Mouse (Mus musculus) c-Kit-positive CD71-negative TER-119-negative erythroid progenitor cells, embryonic 14.5 days (primary cell): ENCODE measurements at regions not wholly inside any gene's neighbourhood (a gene's known extent, or its start where the extent isn't known, plus 50 kb on each side); places are given as distances from the start of the nearest gene placed in this dataset.
"Not testable (repeated sequence)": the region's sequence is repeated elsewhere in the genome, so short reads cannot be mapped to it uniquely, and the experiment has no call there.

ENCODE experiments used
- DNase-seq: peaks from one replicate; pipeline ENCODE4 v3.0.0-alpha.2; 2013; ENCODE audit warnings: low read depth

DNA sequence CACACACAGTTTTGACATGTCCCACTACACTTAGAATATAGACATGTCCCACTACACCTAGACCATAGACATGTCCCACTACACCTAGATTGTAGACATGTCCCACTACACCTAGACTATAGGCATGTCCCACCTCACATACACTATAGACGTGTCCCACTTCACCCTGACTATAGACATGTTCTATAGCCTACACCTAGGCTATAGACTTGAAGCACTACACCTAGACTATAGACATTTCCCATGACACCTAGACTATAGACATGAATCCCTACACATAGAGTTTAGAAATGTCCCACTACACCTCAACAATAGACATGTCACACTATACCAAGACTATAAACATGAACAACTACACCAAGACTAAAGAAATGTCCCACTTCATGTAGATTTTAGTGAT is 2580.9 kb downstream of the Gm37988 start:
- DNase-seq: no peak

DNA sequence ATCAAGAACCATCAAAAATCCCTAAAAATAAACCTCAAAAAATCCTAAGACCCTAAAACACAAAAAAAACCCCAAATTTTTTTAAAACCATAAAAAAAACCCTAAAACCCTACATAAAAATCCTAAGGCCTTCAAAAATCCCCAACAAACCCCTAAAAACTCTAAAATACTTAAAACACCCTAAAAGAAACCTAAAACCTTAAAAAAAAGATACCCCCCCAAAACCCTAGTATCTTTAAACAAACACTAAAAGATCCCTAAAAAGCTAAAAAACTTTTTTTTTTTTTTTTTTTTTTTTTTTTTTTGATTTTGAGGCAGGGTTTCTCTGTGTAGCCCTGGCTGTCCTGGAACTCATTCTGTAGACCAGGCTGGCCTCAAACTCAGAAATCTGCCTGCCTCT is 2585.8 kb downstream of the Gm37988 start:
- no peak for DNase-seq

DNA sequence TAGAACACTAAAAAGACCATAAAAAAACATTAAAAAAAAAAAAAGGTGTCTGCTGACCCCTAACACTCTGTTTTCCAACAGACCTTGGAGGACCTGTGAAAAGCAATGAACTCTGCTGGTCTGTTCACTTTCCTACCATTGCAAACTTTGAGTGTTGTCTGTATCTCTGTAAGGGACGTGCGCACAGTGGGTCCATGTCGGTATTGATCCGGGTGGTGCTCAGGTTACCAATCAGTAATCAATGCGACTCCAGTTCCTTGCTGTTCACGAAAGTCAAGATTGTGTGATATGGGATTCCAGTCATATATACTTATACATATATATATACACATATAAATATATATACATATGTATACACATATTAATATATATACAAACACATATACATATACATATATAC is 2586.5 kb downstream of the Gm37988 start:
- no peak for DNase-seq

DNA sequence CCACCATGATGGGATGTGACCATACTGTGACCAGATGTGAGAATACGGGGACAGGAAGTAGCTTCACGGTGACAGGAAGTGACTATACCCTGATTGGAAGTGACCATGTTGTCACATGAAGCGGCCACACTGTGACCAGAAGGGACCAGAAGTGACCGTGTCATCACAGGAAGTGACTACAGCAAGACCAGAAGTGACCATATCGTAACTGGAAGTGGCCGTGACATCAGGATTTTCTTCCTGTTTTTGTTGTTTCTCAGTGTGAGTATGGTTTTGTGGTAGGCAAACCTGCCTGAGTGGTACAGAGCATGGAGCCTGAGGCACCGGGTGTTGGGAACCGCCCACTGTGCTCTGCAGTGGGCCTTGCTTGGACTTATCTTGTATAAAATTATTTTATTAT is 2587.8 kb downstream of the Gm37988 start:
- DNase-seq: no peak

GRCm38 (mm10) chr1:7396867-7397806 is 2589.4 kb downstream of the Gm37988 start:
- peak; percentile 64 for DNase-seq

- peak; percentile 85 for DNase-seq
These were observed 2590.2 kb downstream of the Gm37988 start for GRCm38 (mm10) chr1:7397807-7398446.

DNA sequence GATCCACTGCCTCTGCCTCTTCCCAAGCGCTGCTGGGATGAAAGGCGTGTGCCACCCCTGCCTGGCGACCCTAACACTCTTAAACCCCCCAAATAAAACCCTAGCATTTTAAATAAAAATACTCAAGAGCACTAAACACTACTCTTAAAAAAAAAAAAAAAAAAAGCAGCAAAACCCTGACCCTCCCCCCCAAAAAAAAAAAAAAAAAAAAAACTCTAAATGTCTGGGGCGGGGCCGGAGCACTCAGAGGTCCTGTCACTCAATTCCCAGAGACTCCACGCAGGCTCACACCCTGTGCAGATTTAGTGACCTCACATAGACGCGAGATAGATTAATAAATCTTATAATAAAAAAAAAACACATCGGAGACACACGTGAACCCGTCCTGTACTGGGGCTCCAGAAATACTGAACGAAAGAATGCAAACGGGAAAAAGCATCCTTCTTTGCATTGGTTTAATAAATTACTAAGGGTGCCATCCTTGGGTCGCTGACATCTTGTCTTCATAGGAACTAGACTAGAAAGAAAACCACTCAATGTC is 2591.1 kb downstream of the Gm37988 start:
- no peak for DNase-seq

GRCm38 (mm10) chr1:7405651-7406050 is 2598.0 kb downstream of the Gm37988 start:
- DNase-seq: not testable (repeated sequence)

DNA sequence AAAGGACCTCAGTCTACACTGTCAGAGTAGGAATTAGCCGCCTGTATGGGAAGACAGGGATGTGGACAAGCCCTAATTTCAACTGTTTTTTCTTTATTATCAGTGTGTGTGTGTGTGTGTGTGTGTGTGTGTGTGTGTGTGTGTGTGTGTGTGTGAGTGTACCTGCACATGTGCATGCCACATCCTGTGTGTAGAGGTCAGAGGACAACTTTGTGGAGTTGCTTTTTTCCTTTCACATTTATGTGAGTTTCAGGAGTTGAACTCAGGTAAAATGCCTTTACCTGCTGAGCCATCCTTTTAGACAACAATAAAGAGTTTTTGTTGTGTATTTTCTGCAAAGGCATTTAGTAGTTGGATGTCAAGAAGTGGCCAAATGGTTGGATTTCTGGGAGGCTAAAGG is 2606.8 kb downstream of the Gm37988 start:
- DNase-seq: no peak

GRCm38 (mm10) chr1:7451660-7452155 is 2644.0 kb downstream of the Gm37988 start:
- DNase-seq: no peak

GRCm38 (mm10) chr1:7454931-7455330 is 2647.2 kb downstream of the Gm37988 start:
- peak; percentile 4 for DNase-seq

- DNase-seq: no peak
These were observed 2650.2 kb downstream of the Gm37988 start for GRCm38 (mm10) chr1:7457895-7458294.

GRCm38 (mm10) chr1:7494096-7494495 is 2686.4 kb downstream of the Gm37988 start:
- DNase-seq: no peak

- DNase-seq: no peak
These were observed 2691.3 kb downstream of the Gm37988 start for GRCm38 (mm10) chr1:7499042-7499441.

GRCm38 (mm10) chr1:7502363-7502762 is 2694.7 kb downstream of the Gm37988 start:
- DNase-seq: no peak

DNA sequence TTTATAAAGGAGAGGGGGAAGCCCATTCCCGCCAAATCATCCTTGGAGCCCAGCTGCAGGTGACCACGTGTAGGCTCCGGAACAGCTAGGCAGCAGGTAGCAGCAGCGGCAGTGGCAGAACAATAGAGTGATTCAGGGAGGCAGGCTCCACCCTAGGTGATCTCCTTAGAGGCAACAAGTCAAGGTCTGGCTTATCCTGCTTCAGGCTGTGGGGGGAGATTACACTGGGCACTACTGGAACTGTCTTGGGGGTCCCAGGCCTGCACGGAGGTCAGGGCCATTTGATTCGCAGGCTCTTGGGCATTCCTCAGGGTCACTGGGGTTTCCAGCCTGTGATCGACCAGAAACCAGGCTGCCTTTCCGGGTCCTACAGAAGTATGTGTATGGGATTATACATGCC is 2711.1 kb downstream of the Gm37988 start:
- DNase-seq: no peak

- no peak for DNase-seq
These were observed 2725.8 kb downstream of the Gm37988 start for GRCm38 (mm10) chr1:7533506-7533905.

GRCm38 (mm10) chr1:7535191-7535590 is 2727.5 kb downstream of the Gm37988 start:
- no peak for DNase-seq

DNA sequence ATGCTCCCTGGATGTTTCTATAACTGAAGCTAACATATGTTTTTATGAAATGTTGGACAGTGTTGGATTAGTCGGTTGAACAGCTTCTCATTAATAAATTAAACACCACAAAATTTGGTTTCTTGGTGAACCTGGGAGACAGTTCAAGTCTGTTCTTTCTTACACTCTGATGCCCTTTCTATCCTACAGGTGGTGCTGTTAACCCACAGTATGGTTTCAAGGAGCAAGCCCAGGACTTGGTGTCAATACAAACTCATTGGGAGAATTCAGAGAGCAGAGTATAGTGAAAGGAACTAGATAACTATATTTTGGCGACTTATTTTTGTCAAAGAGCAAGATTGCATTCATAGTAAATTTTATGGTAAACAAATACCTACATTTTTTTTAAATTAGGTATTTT is 2735.8 kb downstream of the Gm37988 start:
- DNase-seq: peak; percentile 3

DNA sequence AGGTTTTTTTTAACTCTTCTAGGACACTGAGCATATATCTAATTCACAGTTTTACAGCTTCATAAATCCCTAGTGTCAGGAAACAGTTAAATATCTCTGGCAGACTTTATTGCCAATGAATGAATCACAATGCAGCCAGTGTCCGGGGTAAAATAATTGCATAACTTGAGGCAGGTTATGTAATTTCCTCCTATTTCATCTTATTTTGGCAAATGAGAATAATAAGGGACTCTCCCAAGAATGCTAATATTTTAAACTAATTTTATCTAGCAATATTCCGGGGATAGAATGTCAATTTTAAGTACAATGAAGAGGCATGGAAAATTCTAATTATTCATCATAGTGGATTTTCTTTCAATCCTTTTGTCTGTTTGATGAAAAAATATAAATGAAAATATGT is 2740.6 kb downstream of the Gm37988 start:
- DNase-seq: no peak

DNA sequence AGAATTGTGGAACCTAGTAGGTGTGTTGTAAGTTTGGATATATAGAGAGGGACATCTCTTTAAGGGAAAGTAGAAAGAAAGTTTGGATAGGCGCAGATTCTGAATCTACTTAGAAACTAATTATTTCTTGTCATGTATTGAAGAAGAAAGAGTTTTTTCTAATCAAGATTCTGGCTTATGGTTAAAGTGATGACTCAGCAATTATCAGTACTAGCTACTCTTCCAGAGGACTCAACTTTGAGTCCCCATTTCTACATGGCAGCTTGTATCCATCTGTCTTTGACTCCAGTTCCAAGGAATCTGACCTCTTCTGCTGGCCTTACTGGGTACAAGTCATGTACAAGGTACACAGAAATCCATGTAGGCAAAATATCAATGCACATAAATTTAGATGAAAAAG is 2767.1 kb downstream of the Gm37988 start:
- no peak for DNase-seq

DNA sequence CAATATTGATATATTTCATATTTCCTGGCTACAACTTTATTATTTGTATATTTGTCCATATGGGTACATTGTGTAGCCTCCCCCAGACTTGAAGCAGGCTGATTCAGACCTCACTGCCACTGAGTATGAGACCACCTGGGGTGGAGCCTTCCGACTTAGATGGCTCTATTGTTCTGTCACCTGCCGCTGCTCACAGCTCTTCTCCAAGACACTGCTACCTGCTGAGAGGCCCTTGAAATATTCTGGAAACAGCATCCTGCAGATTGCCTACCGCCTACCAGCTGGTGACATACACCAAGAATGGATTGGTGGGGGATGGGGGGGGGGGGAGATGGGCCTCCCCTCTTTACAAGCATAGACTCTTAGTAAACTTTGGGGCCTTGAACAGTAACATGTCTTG is 2778.7 kb downstream of the Gm37988 start:
- DNase-seq: no peak

- no peak for DNase-seq
These were observed 2783.6 kb downstream of the Gm37988 start for GRCm38 (mm10) chr1:7591327-7591726.
